Mouse (Mus musculus) midbrain, embryonic 13.5 days (tissue): ENCODE measurements at regions not wholly inside any gene's neighbourhood (a gene's known extent, or its start where the extent isn't known, plus 50 kb on each side); places are given as distances from the start of the nearest gene placed in this dataset.

Source experiments
- ATAC-seq: fragments of 200-750 bp; cut with Nextera tagmentation; 2 replicates; pipeline ENCODE4 v1.8.0; 2017; ENCODE audit warnings: mild to moderate bottlenecking, moderate TSS enrichment, moderate library complexity
- H3K27ac ChIP-seq: fragments of 300-500 bp; sonication (generic); 2 replicates; pipeline ENCODE4 v1.5.1; 2015; ENCODE audit warnings: inconsistent platforms, mild to moderate bottlenecking, moderate library complexity
- H3K27me3 ChIP-seq: fragments of 300-500 bp; sonication (generic); 2 replicates; pipeline ENCODE4 v1.6.1; 2015; ENCODE audit warnings: mild to moderate bottlenecking, inconsistent platforms
- H3K36me3 ChIP-seq: fragments of 300-500 bp; sonication (generic); 2 replicates; pipeline ENCODE4 v1.6.1; 2015; ENCODE audit warnings: mild to moderate bottlenecking, inconsistent platforms
- H3K4me1 ChIP-seq: fragments of 300-500 bp; sonication (generic); replicated peaks from 2 replicates; pipeline ENCODE4 v1.6.1; 2015; ENCODE audit warnings: inconsistent platforms
- H3K4me2 ChIP-seq: fragments of 300-500 bp; sonication (generic); replicated peaks from 2 replicates; pipeline ENCODE4 v1.6.1; 2015; ENCODE audit warnings: moderate library complexity, mild to moderate bottlenecking, inconsistent platforms
- H3K4me3 ChIP-seq: fragments of 300-500 bp; sonication (generic); replicated peaks from 2 replicates; pipeline ENCODE4 v1.5.1; 2015; ENCODE audit warnings: mild to moderate bottlenecking, inconsistent platforms
- H3K9ac ChIP-seq: fragments of 300-500 bp; sonication (generic); replicated peaks from 2 replicates; pipeline ENCODE4 v1.6.1; 2015; ENCODE audit warnings: mild to moderate bottlenecking, inconsistent platforms
- H3K9me3 ChIP-seq: fragments of 300-500 bp; sonication (generic); 2 replicates; pipeline ENCODE4 v1.6.1; 2016; ENCODE audit warnings: mild to moderate bottlenecking, inconsistent platforms
- WGBS: fragments of 180-500 bp; shearing (Covaris S2); methylation state at CpG from one replicate; pipeline ENCODE4 v1.1.7; 2015; 5-methylcytosine and 5-hydroxymethylcytosine counted together

- H3K9me3 ChIP-seq: no peaks in the 10 kb centered on the region
- 58% methylated on average over 2 of the region's 2 CpGs for WGBS
- H3K4me3 ChIP-seq: no peak overlapping the region
- no peak overlapping the region for H3K4me2 ChIP-seq
- no peak overlapping the region for H3K9ac ChIP-seq
- no peaks in the 10 kb centered on the region for H3K4me1 ChIP-seq
- H3K27me3 ChIP-seq: no peaks in the 10 kb centered on the region
- no peak for ATAC-seq
- no peak overlapping the region for H3K27ac ChIP-seq
- H3K36me3 ChIP-seq: no peaks in the 10 kb centered on the region
Observed at GRCm38 (mm10) chr14:81037635-81038034, 1053.8 kb downstream of the Olfm4 start.

- H3K4me1 ChIP-seq: no peaks in the 10 kb centered on the region
- 85% methylated on average over 3 of the region's 3 CpGs for WGBS
- no peak overlapping the region for H3K9ac ChIP-seq
- H3K9me3 ChIP-seq: no peaks in the 10 kb centered on the region
- H3K4me3 ChIP-seq: no peak overlapping the region
- H3K36me3 ChIP-seq: no peaks in the 10 kb centered on the region
- ATAC-seq: no peak
- no peak overlapping the region for H3K4me2 ChIP-seq
- H3K27me3 ChIP-seq: no peaks in the 10 kb centered on the region
- no peak overlapping the region for H3K27ac ChIP-seq
Observed at GRCm38 (mm10) chr14:81038045-81038444, 1054.2 kb downstream of the Olfm4 start.
